Mouse (Mus musculus) adrenal gland, postnatal 0 days (tissue): ENCODE results near the gene Chga. TPM values are rescaled to one million over a fixed set of nuclear protein-coding genes. Genes with fewer than 3 reads are reported as not detected.

Source experiments
- polyA plus RNA-seq: library from polyadenylated mRNA; unstranded; fragments of >200 nt; fragmentation: Nextera tagmentation; extraction: Ambion mirVana; gene quantifications from 2 replicates; pipeline ENCODE4 v1.2.1, GENCODE M21; 2015

Gene Chga
- polyA plus RNA-seq: 849 and 2,026 TPM in 2 replicates

GRCm38 (mm10) chr12:102554721-102555516 is at the start of gene Chga:
Gene Chga (plus strand): TSS chr12:102554969.

Other genes starting within 250 kb of the Chga start
- 165 and 299 TPM in 2 replicates for gene Lgmn, start 115.2 kb upstream of the Chga start, polyA plus RNA-seq
- gene Golga5, start 85.8 kb upstream of the Chga start, polyA plus RNA-seq: 22.9 and 35.8 TPM in 2 replicates
- gene Itpk1, start 150.0 kb downstream of the Chga start, polyA plus RNA-seq: 11.9 and 21.2 TPM in 2 replicates
- gene Moap1, start 188.7 kb downstream of the Chga start, polyA plus RNA-seq: 11.8 and 14.6 TPM in 2 replicates
- 10.2 and 10.7 TPM in 2 replicates for gene Tmem251, start 188.8 kb downstream of the Chga start, polyA plus RNA-seq
- gene Gm28051, start 202.8 kb downstream of the Chga start, polyA plus RNA-seq: not detected in 2 replicates
- 15.3 and 18.9 TPM in 2 replicates for gene Gon7, start 202.8 kb downstream of the Chga start, polyA plus RNA-seq
- gene Ubr7, start 203.0 kb downstream of the Chga start, polyA plus RNA-seq: 23.4 and 35.8 TPM in 2 replicates
- gene Gm20604, start 203.7 kb downstream of the Chga start, polyA plus RNA-seq: 14.9 and 16.6 TPM in 2 replicates